Mouse (Mus musculus): ENCODE results near the gene Chrna9. TPM values are rescaled to one million over a fixed set of nuclear protein-coding genes. Genes with fewer than 3 reads are reported as not detected.

Chrna9 gene
- polyA plus RNA-seq, 1 experiment from 2014 or later = not detected

DNA sequence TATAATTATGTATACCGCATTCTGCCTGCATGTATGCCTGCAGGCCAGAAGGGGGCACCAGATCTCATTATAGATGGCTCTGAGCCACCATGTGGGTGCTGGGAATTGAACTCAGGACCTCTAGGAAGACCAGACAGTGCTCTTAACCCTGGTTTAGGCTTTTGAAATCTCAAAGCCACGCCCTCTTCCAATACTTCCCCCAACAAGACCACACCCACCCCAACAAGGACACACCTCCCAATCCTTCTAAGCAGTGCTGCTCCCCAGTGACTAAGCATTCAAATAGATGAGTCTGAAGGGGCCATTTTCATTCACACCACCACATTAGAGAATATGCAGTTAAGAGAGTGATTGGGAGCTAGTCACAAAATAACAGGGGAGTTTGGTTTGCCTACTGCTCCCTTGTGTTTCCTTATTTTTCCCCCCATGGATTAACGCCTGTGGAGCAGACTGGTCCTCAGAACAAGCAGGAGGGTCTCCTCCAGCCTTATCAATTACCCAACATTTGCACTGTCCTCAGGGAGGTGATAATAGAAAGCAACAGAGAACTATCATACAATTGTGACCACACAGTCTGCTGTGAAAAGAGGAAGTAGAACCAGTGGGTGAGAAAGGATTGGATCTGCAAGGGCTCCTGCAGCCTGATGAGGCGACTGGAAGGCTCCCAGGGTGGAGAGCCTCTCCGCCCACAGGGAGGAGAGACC lies 25.3 kb downstream of the Chrna9 start:
- no peak for ATAC-seq
- Histone ChIP-seq H3K27ac (ENCODE audit: low read depth, low read length) (no peak overlapping the region), H3K9me3 (replicated peaks; ENCODE audit: control insufficient read depth, low read length) (no peaks in the 10 kb centered on the region), H3K4me2 (ENCODE audit: low read length) (no peak overlapping the region), H3K4me1 (ENCODE audit: control insufficient read depth, insufficient read depth, low read length) (no peaks in the 10 kb centered on the region), H3K9ac (ENCODE audit: low read length) (no peak overlapping the region), H3K27me3 (replicated peaks; ENCODE audit: control insufficient read depth, insufficient read depth, low read length) (no peaks in the 10 kb centered on the region), H3K4me3 (ENCODE audit: low read depth, low read length) (no peak overlapping the region), H3K36me3 (ENCODE audit: control insufficient read depth, insufficient read depth, low read length) (no peaks in the 10 kb centered on the region)
- 80% methylated on average over 5 of the region's 5 CpGs for WGBS
- no peak for DNase-seq (ENCODE audit: low spot score)

GRCm38 (mm10) chr5:65960597-65960950 lies 25.9 kb downstream of the Chrna9 start:
- no peak for DNase-seq (ENCODE audit: low spot score)
- WGBS = 95% methylated on average over 11 of the region's 11 CpGs

DNA sequence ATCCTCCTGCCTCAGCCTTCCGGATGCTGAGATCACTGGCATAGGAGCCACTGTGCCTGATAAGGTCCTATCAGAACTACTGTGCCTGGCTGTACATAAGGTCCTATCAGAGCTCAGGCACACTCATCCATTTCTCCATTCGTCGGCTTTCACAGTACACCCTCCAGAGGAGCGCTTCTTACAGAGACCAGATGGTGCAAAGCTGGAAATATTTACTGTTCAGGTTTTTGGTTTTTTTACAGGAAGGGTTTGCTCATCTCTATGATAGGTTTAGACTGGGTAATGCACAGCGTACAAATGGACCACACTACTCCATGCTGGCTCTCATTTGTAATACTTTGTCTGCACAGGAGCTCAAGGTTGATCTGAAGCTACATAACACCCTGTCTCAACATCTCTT lies 28.6 kb downstream of the Chrna9 start:
- H3K4me2 ChIP-seq (ENCODE audit: low read length) = no peak overlapping the region
- 93% methylated on average over 5 of the region's 5 CpGs for WGBS
- no peaks in the 10 kb centered on the region for H3K4me1 ChIP-seq (ENCODE audit: control insufficient read depth, insufficient read depth, low read length)
- H3K9ac ChIP-seq (ENCODE audit: low read length) = no peak overlapping the region
- H3K27ac ChIP-seq (ENCODE audit: low read depth, low read length) = no peak overlapping the region
- H3K36me3 ChIP-seq (ENCODE audit: control insufficient read depth, insufficient read depth, low read length) = no peaks in the 10 kb centered on the region
- no peaks in the 10 kb centered on the region for H3K27me3 ChIP-seq (replicated peaks; ENCODE audit: control insufficient read depth, insufficient read depth, low read length)
- H3K9me3 ChIP-seq (replicated peaks; ENCODE audit: control insufficient read depth, low read length) = no peaks in the 10 kb centered on the region
- no peak overlapping the region for H3K4me3 ChIP-seq (ENCODE audit: low read depth, low read length)
- no peak for DNase-seq (ENCODE audit: low spot score)
- ATAC-seq = no peak

More at GRCm38 (mm10) chr5:65960597-65960950, 25.9 kb downstream of the Chrna9 start:
- Histone ChIP-seq H3K36me3 (ENCODE audit: control insufficient read depth, insufficient read depth, low read length) (no peaks in the 10 kb centered on the region), H3K9ac (ENCODE audit: low read length) (no peak overlapping the region), H3K4me1 (ENCODE audit: control insufficient read depth, insufficient read depth, low read length) (no peaks in the 10 kb centered on the region), H3K27ac (ENCODE audit: low read depth, low read length) (no peak overlapping the region), H3K4me2 (ENCODE audit: low read length) (no peak overlapping the region), H3K4me3 (ENCODE audit: low read depth, low read length) (no peak overlapping the region), H3K9me3 (replicated peaks; ENCODE audit: control insufficient read depth, low read length) (no peaks in the 10 kb centered on the region), H3K27me3 (replicated peaks; ENCODE audit: control insufficient read depth, insufficient read depth, low read length) (no peaks in the 10 kb centered on the region)
- ATAC-seq = no peak

DNA sequence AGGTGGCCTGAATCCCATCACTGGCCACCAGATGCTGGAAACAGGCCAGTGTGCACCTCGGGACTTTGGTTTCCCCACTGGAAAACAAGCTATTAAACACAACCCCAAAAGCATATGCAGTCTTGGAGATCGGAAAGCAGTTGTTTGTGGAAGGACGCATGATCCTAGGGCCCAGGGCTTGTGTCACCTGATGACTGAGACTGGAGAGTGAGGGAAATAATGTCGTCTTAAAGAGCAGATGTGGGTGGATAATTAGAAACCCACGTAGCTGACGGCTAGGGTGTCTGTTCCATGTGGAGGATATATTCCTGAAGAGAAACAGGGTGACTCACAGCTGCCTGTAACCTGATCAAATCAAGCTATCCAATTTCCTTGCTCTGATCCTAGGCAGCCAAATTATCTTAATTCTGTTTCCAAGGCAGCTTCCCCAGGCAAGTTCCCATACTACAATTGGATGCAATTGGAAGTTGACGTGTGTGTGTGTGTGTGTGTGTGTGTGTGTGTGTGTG lies 31.1 kb downstream of the Chrna9 start:
- no peak overlapping the region for H3K27ac ChIP-seq (ENCODE audit: low read depth, low read length)
- no peak for ATAC-seq
- H3K27me3 ChIP-seq (replicated peaks; ENCODE audit: control insufficient read depth, insufficient read depth, low read length) = no peaks in the 10 kb centered on the region
- H3K4me3 ChIP-seq (ENCODE audit: low read depth, low read length) = no peak overlapping the region
- no peak overlapping the region for H3K9ac ChIP-seq (ENCODE audit: low read length)
- WGBS = 77% methylated on average over 7 of the region's 7 CpGs
- no peaks in the 10 kb centered on the region for H3K9me3 ChIP-seq (replicated peaks; ENCODE audit: control insufficient read depth, low read length)
- H3K4me1 ChIP-seq (ENCODE audit: control insufficient read depth, insufficient read depth, low read length) = no peaks in the 10 kb centered on the region
- no peak for DNase-seq (ENCODE audit: low spot score)
- H3K4me2 ChIP-seq (ENCODE audit: low read length) = no peak overlapping the region
- H3K36me3 ChIP-seq (ENCODE audit: control insufficient read depth, insufficient read depth, low read length) = no peaks in the 10 kb centered on the region

GRCm38 (mm10) chr5:65967091-65967490 lies 32.4 kb downstream of the Chrna9 start:
- Histone ChIP-seq H3K27me3 (replicated peaks; ENCODE audit: control insufficient read depth, insufficient read depth, low read length) (no peaks in the 10 kb centered on the region), H3K9ac (ENCODE audit: low read length) (no peak overlapping the region), H3K36me3 (ENCODE audit: control insufficient read depth, insufficient read depth, low read length) (no peaks in the 10 kb centered on the region), H3K4me2 (ENCODE audit: low read length) (no peak overlapping the region), H3K4me1 (ENCODE audit: control insufficient read depth, insufficient read depth, low read length) (no peaks in the 10 kb centered on the region), H3K9me3 (replicated peaks; ENCODE audit: control insufficient read depth, low read length) (no peaks in the 10 kb centered on the region), H3K27ac (ENCODE audit: low read depth, low read length) (no peak overlapping the region), H3K4me3 (ENCODE audit: low read depth, low read length) (no peak overlapping the region)
- 68% methylated on average over 12 of the region's 12 CpGs for WGBS
- no peak for DNase-seq (ENCODE audit: low spot score)
- no peak for ATAC-seq

DNA sequence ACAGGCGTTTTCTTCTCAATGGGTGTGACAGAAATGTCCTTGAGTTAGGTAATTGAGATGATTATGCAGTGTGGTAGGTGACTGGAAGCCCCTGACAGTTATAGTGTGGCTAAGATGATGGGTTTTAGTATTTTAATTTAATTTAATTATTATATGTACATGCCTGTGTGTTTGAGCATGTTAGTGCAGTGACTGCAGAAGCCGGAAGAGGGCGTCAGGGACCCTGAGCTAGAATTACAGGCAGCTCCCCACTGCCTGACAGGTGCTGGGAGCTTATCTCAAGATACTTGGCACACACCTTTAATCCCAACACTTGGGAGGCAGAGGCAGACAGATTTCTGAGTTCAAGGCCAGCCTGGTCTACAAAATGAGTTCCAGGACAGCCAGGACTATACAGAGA lies 33.3 kb downstream of the Chrna9 start:
- no peak overlapping the region for H3K27ac ChIP-seq (ENCODE audit: low read depth, low read length)
- 92% methylated on average over 3 of the region's 3 CpGs for WGBS
- no peak overlapping the region for H3K4me3 ChIP-seq (ENCODE audit: low read depth, low read length)
- ATAC-seq = no peak
- no peaks in the 10 kb centered on the region for H3K4me1 ChIP-seq (ENCODE audit: control insufficient read depth, insufficient read depth, low read length)
- no peak overlapping the region for H3K4me2 ChIP-seq (ENCODE audit: low read length)
- H3K9me3 ChIP-seq (replicated peaks; ENCODE audit: control insufficient read depth, low read length) = no peaks in the 10 kb centered on the region
- DNase-seq (ENCODE audit: low spot score) = no peak
- no peaks in the 10 kb centered on the region for H3K27me3 ChIP-seq (replicated peaks; ENCODE audit: control insufficient read depth, insufficient read depth, low read length)
- H3K36me3 ChIP-seq (ENCODE audit: control insufficient read depth, insufficient read depth, low read length) = no peaks in the 10 kb centered on the region
- no peak overlapping the region for H3K9ac ChIP-seq (ENCODE audit: low read length)

DNA sequence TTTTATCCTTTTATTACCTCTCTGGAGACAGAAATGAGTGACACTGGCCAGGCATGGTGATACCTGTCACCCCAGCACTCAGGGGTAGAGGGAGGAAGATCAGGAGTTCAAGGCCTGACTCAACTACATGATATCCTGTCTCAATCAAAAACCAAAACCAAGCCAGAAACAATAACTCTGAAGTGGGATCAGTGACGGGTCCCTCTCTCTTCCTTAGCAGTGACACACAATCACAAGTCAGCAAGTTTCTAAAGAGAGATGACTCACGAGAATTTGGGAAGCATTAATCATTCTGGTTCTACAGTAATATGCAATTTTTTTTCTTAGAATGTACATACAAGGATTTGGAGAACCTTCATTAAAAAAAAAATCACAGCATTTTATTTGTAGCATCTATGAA lies 38.5 kb downstream of the Chrna9 start:
- no peak overlapping the region for H3K4me2 ChIP-seq (ENCODE audit: low read length)
- no peaks in the 10 kb centered on the region for H3K36me3 ChIP-seq (ENCODE audit: control insufficient read depth, insufficient read depth, low read length)
- no peak for ATAC-seq
- WGBS = 79% methylated on average over 2 of the region's 2 CpGs
- H3K4me1 ChIP-seq (ENCODE audit: control insufficient read depth, insufficient read depth, low read length) = no peaks in the 10 kb centered on the region
- no peak overlapping the region for H3K9ac ChIP-seq (ENCODE audit: low read length)
- H3K4me3 ChIP-seq (ENCODE audit: low read depth, low read length) = no peak overlapping the region
- DNase-seq (ENCODE audit: low spot score) = no peak
- no peaks in the 10 kb centered on the region for H3K9me3 ChIP-seq (replicated peaks; ENCODE audit: control insufficient read depth, low read length)
- no peak overlapping the region for H3K27ac ChIP-seq (ENCODE audit: low read depth, low read length)
- no peaks in the 10 kb centered on the region for H3K27me3 ChIP-seq (replicated peaks; ENCODE audit: control insufficient read depth, insufficient read depth, low read length)

DNA sequence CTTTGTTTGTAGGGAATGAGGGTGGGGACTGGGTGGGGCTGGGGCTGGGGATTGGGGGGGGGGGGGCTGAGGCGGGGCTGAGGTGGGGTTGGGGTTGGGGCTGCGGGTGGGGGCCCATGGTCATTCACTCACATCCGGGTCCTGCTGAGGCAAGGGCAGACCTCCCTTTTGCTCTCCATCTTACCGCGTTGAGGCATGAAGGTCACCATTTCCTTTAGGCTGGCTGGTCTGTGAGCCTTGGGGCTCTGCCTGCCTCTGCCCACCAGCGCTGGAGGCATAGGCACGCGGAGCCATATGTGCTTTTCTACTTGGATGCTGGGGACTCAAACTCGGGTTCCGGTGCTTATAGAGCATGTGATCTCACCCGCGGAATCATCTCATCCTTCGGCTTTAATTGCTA lies 41.0 kb downstream of the Chrna9 start:
- DNase-seq (ENCODE audit: low spot score) (no peak), ATAC-seq (no peak)
- Histone ChIP-seq H3K27ac (ENCODE audit: low read depth, low read length) (no peak overlapping the region), H3K4me2 (ENCODE audit: low read length) (no peak overlapping the region), H3K9me3 (replicated peaks; ENCODE audit: control insufficient read depth, low read length) (no peaks in the 10 kb centered on the region), H3K4me3 (ENCODE audit: low read depth, low read length) (no peak overlapping the region), H3K4me1 (ENCODE audit: control insufficient read depth, insufficient read depth, low read length) (no peaks in the 10 kb centered on the region), H3K27me3 (replicated peaks; ENCODE audit: control insufficient read depth, insufficient read depth, low read length) (no peaks in the 10 kb centered on the region), H3K36me3 (ENCODE audit: control insufficient read depth, insufficient read depth, low read length) (no peaks in the 10 kb centered on the region), H3K9ac (ENCODE audit: low read length) (no peak overlapping the region)
- WGBS = 92% methylated on average over 13 of the region's 13 CpGs

DNA sequence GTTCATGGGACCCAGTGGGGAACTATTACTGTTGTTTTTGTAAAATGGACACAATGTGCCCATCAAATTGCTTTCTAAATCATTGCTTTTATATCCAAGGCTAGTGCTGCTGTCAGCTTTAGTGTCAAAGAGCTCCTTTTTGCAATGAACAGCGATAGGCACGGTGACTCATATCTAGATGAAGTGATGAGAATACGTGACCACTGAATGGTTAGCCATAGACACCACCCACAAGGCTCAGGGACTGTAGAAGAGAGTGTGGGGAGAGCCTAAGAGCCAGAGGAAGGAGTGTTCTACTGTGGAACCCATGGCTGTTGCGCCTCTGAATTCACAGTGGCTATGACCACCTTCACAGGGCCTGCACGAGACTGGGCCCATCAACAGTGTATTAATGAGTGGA lies 51.7 kb downstream of the Chrna9 start:
- no peaks in the 10 kb centered on the region for H3K4me1 ChIP-seq (ENCODE audit: control insufficient read depth, insufficient read depth, low read length)
- no peaks in the 10 kb centered on the region for H3K36me3 ChIP-seq (ENCODE audit: control insufficient read depth, insufficient read depth, low read length)
- H3K9ac ChIP-seq (ENCODE audit: low read length) = no peak overlapping the region
- H3K27me3 ChIP-seq (replicated peaks; ENCODE audit: control insufficient read depth, insufficient read depth, low read length) = no peaks in the 10 kb centered on the region
- no peak overlapping the region for H3K27ac ChIP-seq (ENCODE audit: low read depth, low read length)
- H3K9me3 ChIP-seq (replicated peaks; ENCODE audit: control insufficient read depth, low read length) = no peaks in the 10 kb centered on the region
- no peak overlapping the region for H3K4me2 ChIP-seq (ENCODE audit: low read length)
- WGBS = 91% methylated on average over 5 of the region's 5 CpGs
- ATAC-seq (no peak), DNase-seq (ENCODE audit: low spot score) (no peak)
- no peak overlapping the region for H3K4me3 ChIP-seq (ENCODE audit: low read depth, low read length)

Data from forebrain, embryonic 14.5 days (tissue).